Mouse (Mus musculus): ENCODE results near the gene Faap20. TPM values are rescaled to one million over a fixed set of nuclear protein-coding genes. Genes with fewer than 3 reads are reported as not detected.

Faap20 gene
- 51.2 and 61.4 TPM in 2 replicates for total RNA-seq (2014; rRNA removed)
- polyA plus RNA-seq (2015; fragmentation: Nextera tagmentation; extraction: Ambion mirVana): 60.8 and 62.5 TPM in 2 replicates

DNA sequence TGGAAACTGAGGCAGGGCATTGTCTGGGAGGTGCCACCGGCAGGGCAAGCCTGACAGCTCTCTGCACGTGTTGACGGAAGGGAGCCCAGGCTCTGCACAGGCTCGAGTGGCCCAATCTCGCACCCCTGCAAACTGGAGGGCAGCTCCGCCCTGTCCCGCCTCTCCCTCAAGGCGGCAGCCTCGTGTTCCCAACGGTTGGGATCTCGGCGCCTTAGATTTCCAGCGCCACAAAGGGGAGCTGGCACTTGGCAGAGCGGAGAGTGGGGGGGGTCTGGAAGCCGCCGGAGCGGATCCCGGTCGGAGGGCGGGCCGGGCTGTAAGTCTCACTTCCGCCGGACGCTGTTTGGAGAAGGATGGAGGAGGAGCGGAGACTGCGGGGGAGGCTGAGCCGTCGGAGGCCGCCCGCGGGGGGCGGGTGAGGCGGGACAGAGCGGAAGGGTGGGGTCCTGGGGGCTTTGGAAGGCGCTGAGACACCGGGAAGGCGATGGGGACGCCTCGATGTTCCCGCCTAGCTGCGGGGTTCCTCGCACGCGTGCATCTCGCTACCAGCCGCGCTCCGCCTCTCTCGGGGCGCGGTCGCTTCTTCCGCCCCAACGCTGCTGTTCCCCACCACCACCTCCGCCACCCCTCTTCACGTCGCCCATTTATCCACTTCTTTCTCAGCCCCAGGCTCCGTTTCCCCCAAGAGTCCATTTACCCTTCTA lies at the start of gene Faap20:
Faap20 (plus strand) TSS at position 155 of the 704 bp plus-strand sequence.
- peak; percentile 94 for DNase-seq (ENCODE audit: low spot score)
- Histone ChIP-seq H3K36me3 (ENCODE audit: insufficient read depth, low read length) (no peaks in the 10 kb centered on the region), H3K4me3 (ENCODE audit: low read length) (peak within 1 kb of the TSS; percentile 55), H3K4me1 (ENCODE audit: insufficient read depth, low read length) (0 out of 2 replicates have a peak, but pooled peaks cover 6% of the 10 kb centered on the region), H3K27me3 (ENCODE audit: insufficient read depth, low read length) (no peaks in the 10 kb centered on the region), H3K27ac (peak within 1 kb of the TSS; percentile 97), H3K9me3 (ENCODE audit: low read length) (no peaks in the 10 kb centered on the region), H3K9ac (replicated peaks; ENCODE audit: low read length) (peak within 1 kb of the TSS; percentile 77), H3K4me2 (ENCODE audit: low read depth, low read length) (peak within 1 kb of the TSS; percentile 93)
- WGBS: under 1% methylated on average over 36 of the region's 58 CpGs
- no peak for TF ChIP-seq CTCF (IDR thresholded peaks at IDR 0.05; ENCODE audit: low read depth)
- ATAC-seq: peak; percentile 93

DNA sequence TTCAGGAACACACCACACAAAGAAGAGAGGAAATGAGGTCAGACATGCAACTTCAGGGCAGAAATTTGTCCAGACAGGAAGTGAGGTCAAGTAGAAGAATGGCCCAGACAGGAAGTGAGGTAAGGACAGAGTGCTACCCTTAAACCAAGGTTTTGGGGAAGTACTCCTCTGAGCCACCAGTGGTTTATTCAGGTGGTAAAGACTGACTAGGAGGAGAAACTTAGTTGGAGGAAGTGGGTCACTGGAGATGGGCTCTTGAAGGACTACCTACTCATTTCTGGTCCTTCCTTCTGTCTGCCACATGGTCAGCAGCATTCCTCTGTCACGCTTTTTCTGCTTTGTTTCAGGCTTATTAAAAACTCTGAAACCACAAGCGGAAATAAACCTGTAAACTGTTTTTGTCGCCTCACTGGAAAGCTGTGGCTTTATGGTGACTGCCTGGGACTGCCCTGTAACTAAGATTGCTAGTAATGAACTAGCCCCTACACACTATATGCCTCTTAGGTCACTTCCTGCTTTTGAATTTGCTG lies 48.7 kb upstream of the Faap20 start:
- no peak for ATAC-seq
- no peak overlapping the region for H3K9ac ChIP-seq (replicated peaks; ENCODE audit: low read length)
- no peaks in the 10 kb centered on the region for H3K36me3 ChIP-seq (ENCODE audit: insufficient read depth, low read length)
- DNase-seq (ENCODE audit: low spot score): no peak
- no peak for TF ChIP-seq CTCF (IDR thresholded peaks at IDR 0.05; ENCODE audit: low read depth)
- WGBS: 77% methylated on average over 3 of the region's 3 CpGs
- no peak overlapping the region for H3K4me2 ChIP-seq (ENCODE audit: low read depth, low read length)
- peaks cover 19% of the 10 kb centered on the region for H3K4me1 ChIP-seq (ENCODE audit: insufficient read depth, low read length)
- no peaks in the 10 kb centered on the region for H3K9me3 ChIP-seq (ENCODE audit: low read length)
- H3K27me3 ChIP-seq (ENCODE audit: insufficient read depth, low read length): no peaks in the 10 kb centered on the region
- H3K4me3 ChIP-seq (ENCODE audit: low read length): no peak overlapping the region
- H3K27ac ChIP-seq: no peak overlapping the region

DNA sequence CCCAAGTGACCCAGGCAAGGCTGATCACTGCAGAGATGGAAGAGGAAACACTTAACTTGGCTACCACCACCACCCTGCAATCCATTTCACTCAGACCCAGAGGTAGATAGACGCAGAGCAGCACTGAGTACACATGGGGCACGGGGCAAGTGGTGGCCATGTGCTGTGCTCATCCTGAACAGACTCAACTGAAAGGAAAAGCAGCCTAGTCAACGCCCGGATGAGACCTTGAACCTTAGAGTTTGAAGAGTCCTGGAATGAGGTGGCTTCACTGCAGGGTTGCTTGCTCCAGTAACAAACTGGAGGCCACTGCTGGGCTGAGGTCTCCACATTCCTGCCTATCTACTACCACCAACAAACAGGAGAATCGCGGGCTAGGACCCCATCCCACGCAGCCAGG lies 47.8 kb upstream of the Faap20 start:
- Histone ChIP-seq H3K4me3 (ENCODE audit: low read length) (no peak overlapping the region), H3K36me3 (ENCODE audit: insufficient read depth, low read length) (no peaks in the 10 kb centered on the region), H3K9ac (replicated peaks; ENCODE audit: low read length) (no peak overlapping the region), H3K9me3 (ENCODE audit: low read length) (no peaks in the 10 kb centered on the region), H3K4me2 (ENCODE audit: low read depth, low read length) (no peak overlapping the region), H3K27ac (peak overlapping the region; percentile 2; the same call in 1 of the 2 replicates), H3K27me3 (ENCODE audit: insufficient read depth, low read length) (no peaks in the 10 kb centered on the region), H3K4me1 (ENCODE audit: insufficient read depth, low read length) (peaks cover 12% of the 10 kb centered on the region)
- 90% methylated on average over 7 of the region's 7 CpGs for WGBS
- no peak for ATAC-seq
- no peak for DNase-seq (ENCODE audit: low spot score)
- TF ChIP-seq CTCF (IDR thresholded peaks at IDR 0.05; ENCODE audit: low read depth): no peak

- Histone ChIP-seq H3K4me2 (ENCODE audit: low read depth, low read length) (no peak overlapping the region), H3K27me3 (ENCODE audit: insufficient read depth, low read length) (no peaks in the 10 kb centered on the region), H3K9me3 (ENCODE audit: low read length) (no peaks in the 10 kb centered on the region), H3K4me3 (ENCODE audit: low read length) (no peak overlapping the region), H3K36me3 (ENCODE audit: insufficient read depth, low read length) (no peaks in the 10 kb centered on the region), H3K9ac (replicated peaks; ENCODE audit: low read length) (no peak overlapping the region), H3K4me1 (ENCODE audit: insufficient read depth, low read length) (peaks cover 17% of the 10 kb centered on the region; the same call in 1 of the 2 replicates), H3K27ac (no peak overlapping the region)
- 42% methylated on average over 6 of the region's 6 CpGs for WGBS
- TF ChIP-seq CTCF (IDR thresholded peaks at IDR 0.05; ENCODE audit: low read depth): no peak
- ATAC-seq (no peak), DNase-seq (ENCODE audit: low spot score) (no peak)
These were observed 43.7 kb upstream of the Faap20 start for GRCm38 (mm10) chr4:155205919-155206318.

DNA sequence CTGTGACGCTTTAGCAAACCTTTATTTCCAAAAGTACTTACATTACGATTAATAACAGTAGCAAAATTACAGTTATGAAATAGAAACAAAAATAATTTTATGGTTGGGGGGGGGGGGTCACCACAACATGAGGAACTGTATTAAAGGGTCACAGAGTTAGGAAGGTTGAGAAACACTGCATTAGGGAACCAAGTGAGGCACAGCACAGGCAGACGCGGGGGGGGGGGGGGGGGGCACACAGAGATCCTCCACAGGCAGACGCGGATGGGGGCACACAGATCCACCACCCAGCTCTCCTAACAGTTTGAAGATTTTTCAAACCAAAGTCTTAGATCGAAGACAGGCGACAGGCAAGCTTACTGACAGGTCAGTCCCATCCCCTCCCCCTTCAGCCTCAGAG lies 43.1 kb upstream of the Faap20 start:
- Histone ChIP-seq H3K27ac (no peak overlapping the region), H3K9me3 (ENCODE audit: low read length) (no peaks in the 10 kb centered on the region), H3K9ac (replicated peaks; ENCODE audit: low read length) (no peak overlapping the region), H3K4me3 (ENCODE audit: low read length) (no peak overlapping the region), H3K36me3 (ENCODE audit: insufficient read depth, low read length) (no peaks in the 10 kb centered on the region), H3K27me3 (ENCODE audit: insufficient read depth, low read length) (no peaks in the 10 kb centered on the region), H3K4me2 (ENCODE audit: low read depth, low read length) (no peak overlapping the region), H3K4me1 (ENCODE audit: insufficient read depth, low read length) (peaks cover 17% of the 10 kb centered on the region; the same call in 1 of the 2 replicates)
- 75% methylated on average over 7 of the region's 8 CpGs for WGBS
- DNase-seq (ENCODE audit: low spot score) (no peak), ATAC-seq (no peak)
- no peak for TF ChIP-seq CTCF (IDR thresholded peaks at IDR 0.05; ENCODE audit: low read depth)

GRCm38 (mm10) chr4:155207841-155208240 lies 41.8 kb upstream of the Faap20 start:
- no peak for ATAC-seq
- no peak overlapping the region for H3K4me2 ChIP-seq (ENCODE audit: low read depth, low read length)
- H3K4me1 ChIP-seq (ENCODE audit: insufficient read depth, low read length): peaks cover 17% of the 10 kb centered on the region; the same call in 1 of the 2 replicates
- no peak for TF ChIP-seq CTCF (IDR thresholded peaks at IDR 0.05; ENCODE audit: low read depth)
- H3K4me3 ChIP-seq (ENCODE audit: low read length): no peak overlapping the region
- H3K9ac ChIP-seq (replicated peaks; ENCODE audit: low read length): no peak overlapping the region
- no peak for DNase-seq (ENCODE audit: low spot score)
- H3K9me3 ChIP-seq (ENCODE audit: low read length): no peaks in the 10 kb centered on the region
- no peaks in the 10 kb centered on the region for H3K36me3 ChIP-seq (ENCODE audit: insufficient read depth, low read length)
- 53% methylated on average over 3 of the region's 3 CpGs for WGBS
- no peaks in the 10 kb centered on the region for H3K27me3 ChIP-seq (ENCODE audit: insufficient read depth, low read length)
- H3K27ac ChIP-seq: no peak overlapping the region

- ATAC-seq (no peak), DNase-seq (ENCODE audit: low spot score) (no peak)
- TF ChIP-seq CTCF (IDR thresholded peaks at IDR 0.05; ENCODE audit: low read depth): no peak
- H3K4me3 ChIP-seq (ENCODE audit: low read length): no peak overlapping the region
- peaks cover 23% of the 10 kb centered on the region; the same call in 1 of the 2 replicates for H3K4me1 ChIP-seq (ENCODE audit: insufficient read depth, low read length)
- H3K27ac ChIP-seq: no peak overlapping the region
- WGBS: 41% methylated on average over 7 of the region's 7 CpGs
- H3K9ac ChIP-seq (replicated peaks; ENCODE audit: low read length): no peak overlapping the region
- H3K4me2 ChIP-seq (ENCODE audit: low read depth, low read length): no peak overlapping the region
- no peaks in the 10 kb centered on the region for H3K9me3 ChIP-seq (ENCODE audit: low read length)
- H3K36me3 ChIP-seq (ENCODE audit: insufficient read depth, low read length): no peaks in the 10 kb centered on the region
- H3K27me3 ChIP-seq (ENCODE audit: insufficient read depth, low read length): no peaks in the 10 kb centered on the region
These were observed 41.0 kb upstream of the Faap20 start for GRCm38 (mm10) chr4:155208613-155209012.
